Mouse (Mus musculus): Measurements from ENCODE around the gene Fam72a. TPM values are rescaled to one million over a fixed set of nuclear protein-coding genes. Genes with fewer than 3 reads are reported as not detected.
A peak's percentile ranks its signal among the peaks of the same experiment; 100 is the strongest.

Gene Fam72a
- 2.7 and 3.1 TPM in 2 replicates for polyA plus RNA-seq (2015; fragmentation: Nextera tagmentation; extraction: Ambion mirVana)

DNA sequence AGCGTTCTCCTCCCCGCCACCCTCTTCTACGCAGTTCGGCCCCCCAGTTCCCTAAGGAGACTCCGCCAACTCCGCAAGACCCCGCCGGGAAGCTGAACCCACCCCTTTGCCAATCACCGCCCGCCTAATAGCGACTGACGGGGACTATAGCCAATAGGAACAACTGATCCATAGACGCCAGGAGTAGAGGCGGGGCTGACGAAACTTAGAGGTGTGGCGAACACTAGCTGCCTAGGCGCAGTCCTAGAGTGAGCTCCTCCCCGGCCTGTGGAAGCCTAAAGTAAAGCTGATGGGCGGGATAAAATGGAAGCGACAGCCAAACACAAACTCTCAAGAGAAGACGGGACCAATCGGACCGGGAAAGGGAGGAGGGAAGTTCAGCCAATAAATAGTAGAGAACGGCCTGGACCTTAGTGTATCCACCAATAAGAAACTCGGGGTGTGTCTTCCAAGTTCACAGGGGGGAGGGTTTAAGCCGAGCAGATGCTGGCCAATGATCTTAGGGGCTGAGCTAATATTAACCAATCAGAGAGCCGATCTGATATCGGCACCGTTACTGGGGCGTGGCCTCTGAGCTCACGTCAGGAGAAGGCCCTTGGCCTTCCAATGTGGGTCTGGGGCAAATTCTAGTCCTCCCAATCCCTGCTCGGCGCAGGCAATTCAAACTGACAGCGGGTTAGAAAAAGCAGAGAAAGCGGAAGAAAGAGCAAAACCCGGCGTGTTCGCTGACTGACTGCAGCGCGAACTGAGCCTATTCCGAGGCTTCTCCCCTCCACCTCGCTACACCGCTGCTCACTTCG, at the start of gene Fam72a, which contains the start of gene Srgap2:
Gene Fam72a, plus strand, starts transcription at position 623 of the 800 bp plus-strand sequence.
Gene Srgap2, minus strand, starts transcription at position 72 of the 800 bp plus-strand sequence.
- Histone ChIP-seq H3K27me3 (no peaks in the 10 kb centered on the region), H3K9me3 (replicated peaks) (no peaks in the 10 kb centered on the region), H3K4me1 (peaks cover 46% of the 10 kb centered on the region), H3K4me2 (peak within 1 kb of the TSS; percentile 94), H3K4me3 (replicated peaks) (peak within 1 kb of the TSS; percentile 78), H3K27ac (peak within 1 kb of the TSS; percentile 98), H3K36me3 (no peaks in the 10 kb centered on the region), H3K9ac (peak within 1 kb of the TSS; percentile 83)
- peak; percentile 97 for ATAC-seq (replicated peaks; ENCODE audit: low FRiP score)
- under 1% methylated on average over 44 of the region's 44 CpGs for WGBS

DNA sequence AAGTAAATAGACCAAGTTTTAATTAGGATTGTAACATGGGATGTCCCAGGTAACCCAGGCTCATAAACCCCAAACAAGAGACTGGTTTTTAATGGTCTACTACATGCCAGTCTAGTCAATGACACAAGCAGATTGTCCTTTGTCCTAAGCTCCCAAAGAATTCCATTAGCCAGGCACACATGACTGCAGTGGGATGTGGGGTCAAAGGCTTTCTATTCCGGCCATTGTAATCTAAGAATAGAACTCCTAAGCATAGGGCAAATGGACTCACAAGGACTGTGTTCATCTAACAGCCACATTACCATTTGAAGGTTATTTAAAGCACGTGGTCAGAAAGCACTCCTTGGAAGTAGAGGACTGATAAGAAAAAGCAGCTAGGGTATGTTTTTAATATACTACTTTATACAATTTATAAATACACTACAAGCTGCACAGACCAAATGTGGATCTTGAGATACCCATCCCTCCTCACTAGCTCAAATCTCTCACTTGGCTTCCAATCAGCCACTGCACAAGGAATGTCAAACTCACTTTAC, 48.9 kb upstream of the Fam72a start:
- no peaks in the 10 kb centered on the region for H3K4me1 ChIP-seq
- H3K4me3 ChIP-seq (replicated peaks), result no peak overlapping the region
- no peaks in the 10 kb centered on the region for H3K27me3 ChIP-seq
- peaks cover 4% of the 10 kb centered on the region; the same call in 1 of the 2 replicates for H3K9me3 ChIP-seq (replicated peaks)
- no peak overlapping the region for H3K27ac ChIP-seq
- peaks cover 7% of the 10 kb centered on the region; the same call in 1 of the 2 replicates for H3K36me3 ChIP-seq
- ATAC-seq (replicated peaks; ENCODE audit: low FRiP score), result no peak
- WGBS, result 69% methylated on average over 2 of the region's 2 CpGs
- H3K4me2 ChIP-seq, result no peak overlapping the region
- no peak overlapping the region for H3K9ac ChIP-seq

DNA sequence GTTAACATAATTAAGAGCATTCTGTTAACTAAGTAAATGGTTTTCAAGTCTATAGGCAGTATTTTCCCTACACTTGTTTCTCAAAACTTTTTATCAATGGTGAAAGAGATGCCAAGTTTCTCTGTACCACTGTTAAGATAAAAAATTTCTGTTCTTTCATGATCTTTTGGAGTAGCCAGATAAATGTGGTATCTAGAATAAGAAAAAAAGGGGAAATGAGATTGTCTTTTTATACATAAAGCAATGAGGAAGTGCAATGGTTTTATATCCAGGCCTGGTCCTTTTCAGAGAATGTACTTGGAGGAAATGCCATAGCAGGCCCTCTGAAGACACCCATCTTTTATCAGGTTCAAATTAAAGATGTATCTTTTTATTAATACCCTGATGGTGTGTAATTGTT, 46.3 kb upstream of the Fam72a start:
- H3K4me2 ChIP-seq, result no peak overlapping the region
- peaks cover 6% of the 10 kb centered on the region for H3K4me1 ChIP-seq
- H3K27ac ChIP-seq, result no peak overlapping the region
- no peak overlapping the region for H3K4me3 ChIP-seq (replicated peaks)
- ATAC-seq (replicated peaks; ENCODE audit: low FRiP score), result no peak
- H3K36me3 ChIP-seq, result peaks cover 7% of the 10 kb centered on the region; the same call in 1 of the 2 replicates
- H3K9ac ChIP-seq, result no peak overlapping the region
- no peaks in the 10 kb centered on the region for H3K27me3 ChIP-seq
- H3K9me3 ChIP-seq (replicated peaks), result peaks cover 4% of the 10 kb centered on the region; the same call in 1 of the 2 replicates

DNA sequence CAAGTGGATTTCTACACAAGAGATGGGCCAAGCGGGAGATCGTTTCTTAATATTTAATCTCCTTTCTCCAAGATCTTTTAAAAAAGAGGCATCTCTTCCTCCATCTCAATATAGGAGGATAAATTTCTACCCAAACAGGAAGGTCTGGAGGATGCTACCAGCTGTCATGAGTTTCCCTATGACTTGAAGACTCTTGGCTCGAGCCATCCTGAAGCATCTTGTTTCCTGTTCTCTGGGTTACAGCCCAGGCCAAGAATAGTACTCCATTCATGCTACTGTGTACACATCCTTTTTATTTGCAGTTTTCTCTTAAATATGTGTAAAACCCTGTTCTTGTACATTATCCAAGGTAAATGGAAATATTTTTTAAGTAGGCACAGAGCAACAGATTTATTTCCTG, 45.5 kb upstream of the Fam72a start:
- Histone ChIP-seq H3K36me3 (peaks cover 7% of the 10 kb centered on the region; the same call in 1 of the 2 replicates), H3K9ac (no peak overlapping the region), H3K4me2 (no peak overlapping the region), H3K27me3 (no peaks in the 10 kb centered on the region), H3K4me1 (peaks cover 12% of the 10 kb centered on the region), H3K9me3 (replicated peaks) (peaks cover 4% of the 10 kb centered on the region; the same call in 1 of the 2 replicates), H3K4me3 (replicated peaks) (no peak overlapping the region), H3K27ac (no peak overlapping the region)
- no peak for ATAC-seq (replicated peaks; ENCODE audit: low FRiP score)
- 81% methylated on average over 3 of the region's 3 CpGs for WGBS

- no peak for ATAC-seq (replicated peaks; ENCODE audit: low FRiP score)
- 48% methylated on average over 5 of the region's 5 CpGs for WGBS
- H3K4me1 ChIP-seq, result peaks cover 19% of the 10 kb centered on the region
These were observed 41.4 kb upstream of the Fam72a start for GRCm38 (mm10) chr1:131486094-131486850.

DNA sequence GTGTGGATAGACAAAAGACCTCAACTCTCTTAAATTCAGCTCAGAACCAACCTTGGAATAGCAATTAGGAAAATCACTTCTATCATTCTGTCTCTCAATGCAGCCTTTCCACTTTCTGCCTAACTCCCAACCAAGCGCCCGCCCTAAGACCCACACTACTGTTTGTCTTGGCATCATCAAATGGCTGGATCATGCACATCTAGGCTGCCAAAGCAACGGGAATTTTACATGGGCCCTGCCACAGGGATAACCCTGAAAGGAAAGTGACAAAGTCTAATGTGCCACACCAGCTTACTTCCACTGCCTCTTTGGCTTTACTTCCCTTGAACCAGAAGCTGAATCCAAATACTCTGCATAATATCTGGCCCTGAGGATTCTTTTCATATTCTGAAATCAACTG, 38.4 kb upstream of the Fam72a start:
- H3K9ac ChIP-seq, result no peak overlapping the region
- no peak overlapping the region for H3K4me2 ChIP-seq
- no peaks in the 10 kb centered on the region for H3K27me3 ChIP-seq
- ATAC-seq (replicated peaks; ENCODE audit: low FRiP score), result no peak
- H3K36me3 ChIP-seq, result no peaks in the 10 kb centered on the region
- no peak overlapping the region for H3K4me3 ChIP-seq (replicated peaks)
- H3K27ac ChIP-seq, result no peak overlapping the region
- WGBS, result 82% methylated on average over 3 of the region's 3 CpGs
- no peaks in the 10 kb centered on the region for H3K9me3 ChIP-seq (replicated peaks)
- H3K4me1 ChIP-seq, result peaks cover 28% of the 10 kb centered on the region

More at GRCm38 (mm10) chr1:131486094-131486850, 41.4 kb upstream of the Fam72a start:
- no peaks in the 10 kb centered on the region for H3K9me3 ChIP-seq (replicated peaks)
- no peak overlapping the region for H3K9ac ChIP-seq
- no peak overlapping the region for H3K4me2 ChIP-seq
- H3K4me3 ChIP-seq (replicated peaks), result no peak overlapping the region
- H3K27me3 ChIP-seq, result no peaks in the 10 kb centered on the region
- no peak overlapping the region for H3K27ac ChIP-seq
- no peaks in the 10 kb centered on the region for H3K36me3 ChIP-seq

- no peak; the same call in 1 of the 2 replicates for ATAC-seq (replicated peaks; ENCODE audit: low FRiP score)
- Histone ChIP-seq H3K9me3 (replicated peaks) (no peaks in the 10 kb centered on the region), H3K36me3 (no peaks in the 10 kb centered on the region), H3K27ac (no peak overlapping the region), H3K9ac (no peak overlapping the region), H3K4me3 (replicated peaks) (no peak overlapping the region), H3K27me3 (no peaks in the 10 kb centered on the region), H3K4me2 (no peak overlapping the region), H3K4me1 (peaks cover 28% of the 10 kb centered on the region; the same call in 1 of the 2 replicates)
- whole genome bisulfite sequencing, result 38% methylated on average over 4 of the region's 4 CpGs
These were observed 36.1 kb upstream of the Fam72a start for GRCm38 (mm10) chr1:131491579-131491978.

DNA sequence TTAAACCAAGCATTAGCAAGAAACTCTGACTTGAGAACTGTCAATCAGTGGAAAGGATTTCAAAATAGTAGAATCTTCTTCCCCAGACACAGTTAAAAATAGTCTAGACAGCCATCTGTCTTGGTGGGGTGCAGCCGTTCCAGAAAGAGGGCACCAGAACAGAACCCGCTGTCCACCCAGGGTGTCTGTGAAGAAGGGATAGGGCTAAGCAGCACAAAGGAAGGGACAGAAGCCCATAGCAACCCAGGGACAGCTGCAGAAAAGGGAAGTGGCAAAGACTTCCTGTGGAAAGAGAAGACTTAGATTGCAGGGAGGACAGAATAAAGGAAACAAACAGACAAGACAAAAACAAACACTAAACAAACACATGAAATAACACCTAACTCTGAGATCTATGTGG, 35.3 kb upstream of the Fam72a start:
- no peak overlapping the region for H3K9ac ChIP-seq
- 56% methylated on average over 2 of the region's 2 CpGs for WGBS

DNA sequence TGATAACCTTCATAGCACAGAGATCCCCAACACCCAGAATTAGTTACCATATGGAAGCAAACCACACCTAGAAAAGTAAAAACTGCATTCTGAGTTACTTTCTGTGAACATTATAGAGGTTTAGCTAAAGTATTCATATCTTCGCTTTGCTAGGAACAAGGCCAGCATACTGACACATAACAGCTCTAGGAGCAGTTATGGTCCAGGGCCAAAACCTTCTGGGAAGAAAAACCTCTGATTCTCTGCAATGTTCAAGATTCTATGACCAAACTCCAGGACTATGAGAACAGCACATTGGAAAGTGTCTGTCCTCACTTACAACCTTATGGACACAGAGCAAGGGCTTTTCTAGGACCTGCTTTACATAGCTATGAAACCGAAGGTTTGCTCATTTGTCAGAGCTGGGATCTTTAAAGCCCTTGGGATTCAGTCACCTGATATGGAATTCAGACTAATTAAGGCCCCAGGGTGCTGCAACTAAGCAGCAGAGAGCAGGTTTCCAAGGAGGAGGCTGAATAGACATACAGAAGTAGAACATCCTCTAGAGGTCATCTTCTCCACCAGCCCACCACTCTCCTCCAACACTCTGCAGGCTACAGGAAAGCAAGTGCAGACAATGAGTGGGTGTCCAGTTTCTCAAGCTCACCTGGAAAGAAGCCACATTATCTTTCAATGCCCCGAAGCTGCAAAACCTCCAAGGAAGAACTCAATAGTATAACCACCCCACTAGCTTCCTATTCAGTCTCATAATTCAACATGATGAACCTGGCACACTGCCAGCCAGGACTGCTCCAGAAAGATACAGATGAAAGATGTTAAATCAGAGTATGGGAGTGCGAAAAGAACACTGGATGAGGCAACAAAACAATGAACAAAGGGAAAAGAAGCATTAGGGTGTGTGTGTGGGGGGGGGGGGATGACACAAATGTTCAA, 33.5 kb upstream of the Fam72a start:
- Histone ChIP-seq H3K4me1 (peaks cover 16% of the 10 kb centered on the region; the same call in 1 of the 2 replicates), H3K27me3 (no peaks in the 10 kb centered on the region), H3K9me3 (replicated peaks) (no peaks in the 10 kb centered on the region), H3K36me3 (no peaks in the 10 kb centered on the region), H3K4me3 (replicated peaks) (no peak overlapping the region), H3K27ac (no peak overlapping the region), H3K9ac (no peak overlapping the region), H3K4me2 (no peak overlapping the region)
- no peak for ATAC-seq (replicated peaks; ENCODE audit: low FRiP score)
- 61% methylated on average over 4 of the region's 4 CpGs for WGBS

More for the DNA sequence above, 35.3 kb upstream of the Fam72a start:
- H3K9me3 ChIP-seq (replicated peaks), result no peaks in the 10 kb centered on the region
- H3K4me3 ChIP-seq (replicated peaks), result no peak overlapping the region
- no peak overlapping the region for H3K27ac ChIP-seq
- H3K36me3 ChIP-seq, result no peaks in the 10 kb centered on the region
- no peaks in the 10 kb centered on the region for H3K27me3 ChIP-seq
- H3K4me1 ChIP-seq, result peaks cover 22% of the 10 kb centered on the region; the same call in 1 of the 2 replicates
- no peak overlapping the region for H3K4me2 ChIP-seq
- ATAC-seq (replicated peaks; ENCODE audit: low FRiP score), result no peak

- Histone ChIP-seq H3K4me1 (peaks cover 8% of the 10 kb centered on the region; the same call in 1 of the 2 replicates), H3K9ac (no peak overlapping the region), H3K27me3 (no peaks in the 10 kb centered on the region), H3K9me3 (replicated peaks) (no peaks in the 10 kb centered on the region), H3K27ac (no peak overlapping the region), H3K36me3 (no peaks in the 10 kb centered on the region), H3K4me2 (no peak overlapping the region), H3K4me3 (replicated peaks) (no peak overlapping the region)
- no peak for ATAC-seq (replicated peaks; ENCODE audit: low FRiP score)
- 88% methylated on average over 1 of the region's 1 CpGs for WGBS
These were observed 29.5 kb upstream of the Fam72a start for GRCm38 (mm10) chr1:131498231-131498630.

- Histone ChIP-seq H3K4me1 (no peaks in the 10 kb centered on the region), H3K9me3 (replicated peaks) (no peaks in the 10 kb centered on the region), H3K36me3 (no peaks in the 10 kb centered on the region), H3K27me3 (no peaks in the 10 kb centered on the region), H3K9ac (no peak overlapping the region), H3K4me2 (no peak overlapping the region), H3K27ac (no peak overlapping the region), H3K4me3 (replicated peaks) (no peak overlapping the region)
- 76% methylated on average over 1 of the region's 1 CpGs for WGBS
- no peak for ATAC-seq (replicated peaks; ENCODE audit: low FRiP score)
These were observed 26.0 kb upstream of the Fam72a start for GRCm38 (mm10) chr1:131501681-131502080.
